Mouse (Mus musculus): ENCODE results near the gene Fezf2.

- TF ChIP-seq CTCF (IDR thresholded peaks at IDR 0.05; ENCODE audit: extremely low read depth, insufficient read depth, low read length) = no peak
- TF ChIP-seq POLR2A (IDR thresholded peaks at IDR 0.05; ENCODE audit: extremely low read depth, insufficient read depth, low read length) = no peak
Observed at GRCm38 (mm10) chr14:12375451-12375850, 27.5 kb upstream of the Fezf2 start.
